Mouse (Mus musculus): Measurements from ENCODE around the gene Gm17693. TPM values are rescaled to one million over a fixed set of nuclear protein-coding genes. Genes with fewer than 3 reads are reported as not detected.
"Not testable (repeated sequence)": the region's sequence is repeated elsewhere in the genome, so short reads cannot be mapped to it uniquely, and the experiment has no call there.

Gene Gm17693
- total RNA-seq (2021): not detected

DNA sequence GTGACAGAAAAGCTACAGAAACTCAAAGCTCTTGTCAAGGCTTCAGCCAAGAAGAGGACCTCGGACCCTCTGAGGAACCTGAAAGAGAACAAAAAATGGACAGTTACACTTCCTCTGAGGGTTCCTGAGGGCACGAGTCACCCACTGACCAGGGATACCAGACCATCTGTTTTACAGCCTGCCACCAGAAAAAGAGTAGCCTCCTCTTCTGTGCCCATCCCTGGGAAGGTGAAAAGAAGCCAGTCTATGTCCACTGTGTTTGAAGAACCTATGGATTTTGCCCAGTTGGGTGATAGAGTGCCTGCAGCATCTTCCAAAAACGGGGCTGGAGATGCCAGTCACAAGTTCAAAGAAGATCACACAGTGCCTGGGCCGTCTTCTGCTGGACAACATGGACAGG is at the start of gene Gm17693:
Gene Gm17693, plus strand, starts transcription at position 301 of the 400 bp plus-strand sequence.
- intact Hi-C loops (cut with DNase I); DNase-seq: not testable (repeated sequence)

All from left cerebral cortex, postnatal 4 days (tissue).